Mouse (Mus musculus) right cerebral cortex, adult 18-20 months (tissue): ENCODE results near the gene Wnt8b.
"Not testable (repeated sequence)": the region's sequence is repeated elsewhere in the genome, so short reads cannot be mapped to it uniquely, and the experiment has no call there.

ENCODE experiments used
- DNase-seq: peaks from one replicate; pipeline ENCODE4 v3.0.0; 2022; ENCODE audit warnings: mixed read lengths

Wnt8b gene

DNA sequence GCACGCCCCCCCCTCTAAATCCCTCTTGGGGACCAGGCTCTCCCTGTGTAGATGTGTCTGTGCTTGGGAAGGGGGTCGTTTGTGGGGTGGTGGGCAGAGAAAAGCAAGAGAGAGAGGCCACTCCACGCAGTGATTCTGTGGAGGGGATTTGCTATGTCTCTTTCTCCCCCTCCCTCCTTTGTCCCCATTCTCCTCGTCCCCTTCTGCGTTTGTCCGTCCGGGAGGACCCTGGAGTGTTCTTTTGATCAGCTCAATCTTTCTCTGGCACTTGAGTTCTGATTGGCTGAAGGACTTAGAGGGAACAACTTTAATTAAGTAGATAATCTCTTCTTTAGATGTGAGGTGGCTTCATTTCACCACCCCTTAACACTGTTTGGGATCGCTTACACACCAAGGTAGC lies at the start of gene Wnt8b:
Gene Wnt8b, plus strand, starts transcription at position 345 of the 400 bp plus-strand sequence.
- no peak for DNase-seq

DNA sequence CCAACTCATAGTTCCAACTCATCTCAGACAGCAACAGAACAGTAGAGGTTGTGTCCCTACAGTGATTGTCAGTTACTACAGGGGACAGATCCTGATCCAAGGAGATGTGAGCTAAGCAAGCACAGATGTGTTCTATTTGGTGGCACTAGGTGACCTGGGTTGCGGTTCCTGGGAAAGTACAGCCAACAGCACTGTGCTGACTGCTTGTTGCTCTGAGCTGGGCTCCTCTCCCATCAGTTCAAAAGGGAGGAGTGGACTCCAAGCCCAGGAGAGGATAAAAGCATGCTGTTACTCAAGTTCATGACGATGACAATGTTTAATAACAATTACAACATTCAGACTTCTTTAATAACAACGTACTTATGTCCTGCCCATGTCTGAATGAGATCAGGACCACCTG lies 47.5 kb upstream of the Wnt8b start:
- no peak for DNase-seq

DNA sequence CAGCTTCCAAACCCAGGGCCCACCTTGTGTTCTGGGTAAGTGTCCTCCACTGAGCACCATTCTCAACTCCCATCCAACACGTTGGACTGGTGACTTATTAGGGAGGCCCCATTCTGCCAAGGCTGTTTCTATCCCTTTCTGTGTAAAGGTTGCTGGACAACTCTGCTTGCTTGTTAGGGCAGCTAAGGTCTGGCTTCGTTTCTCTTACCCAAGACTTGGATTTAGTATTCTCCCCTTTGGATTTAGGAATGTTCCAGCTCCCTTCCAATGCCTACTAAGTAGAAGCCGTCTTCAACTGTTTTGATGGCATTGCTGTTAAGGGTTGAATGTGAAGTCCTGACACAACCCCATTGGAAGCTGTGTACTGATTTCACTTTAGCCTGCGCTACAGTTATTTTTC lies 45.3 kb upstream of the Wnt8b start:
- DNase-seq = no peak

DNA sequence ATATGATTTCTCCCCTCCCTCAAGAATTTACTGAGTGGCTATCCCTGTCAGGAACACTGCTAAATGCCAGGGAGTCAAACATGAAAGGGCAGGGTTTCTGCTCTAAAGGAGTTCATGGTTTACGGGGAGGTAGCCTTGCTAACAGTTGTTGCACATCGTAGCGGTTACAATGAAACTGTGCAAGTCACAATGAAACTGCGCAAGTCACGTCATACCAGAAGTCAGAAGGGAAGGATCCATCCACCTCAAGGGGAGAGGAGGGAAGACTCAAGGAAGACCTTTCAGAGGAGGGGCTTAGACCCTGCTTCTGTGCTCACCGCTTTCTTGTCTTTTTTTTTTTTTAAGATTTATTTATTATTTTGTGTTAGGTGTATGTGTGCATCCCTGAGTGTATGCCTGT lies 38.4 kb upstream of the Wnt8b start:
- DNase-seq = no peak

DNA sequence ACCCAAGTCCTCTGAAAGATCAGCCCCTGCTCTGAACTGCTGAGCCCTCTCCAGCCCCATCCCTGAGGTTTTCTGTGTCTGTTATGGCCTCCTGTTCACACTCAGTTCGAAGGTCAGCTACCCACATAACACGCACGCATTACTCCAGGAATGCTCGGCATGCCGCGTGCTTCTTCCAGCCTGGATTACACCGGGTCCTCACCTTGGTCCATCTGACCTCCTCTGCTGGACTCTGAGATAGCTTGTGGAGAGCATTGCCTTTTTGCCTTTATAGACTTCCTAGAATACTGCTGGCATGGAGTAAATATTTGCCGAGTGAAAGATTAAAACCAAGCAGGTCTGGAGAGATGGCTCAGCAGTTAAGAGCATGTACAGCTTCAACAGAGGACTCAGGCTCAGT lies 37.9 kb upstream of the Wnt8b start:
- DNase-seq = no peak

DNA sequence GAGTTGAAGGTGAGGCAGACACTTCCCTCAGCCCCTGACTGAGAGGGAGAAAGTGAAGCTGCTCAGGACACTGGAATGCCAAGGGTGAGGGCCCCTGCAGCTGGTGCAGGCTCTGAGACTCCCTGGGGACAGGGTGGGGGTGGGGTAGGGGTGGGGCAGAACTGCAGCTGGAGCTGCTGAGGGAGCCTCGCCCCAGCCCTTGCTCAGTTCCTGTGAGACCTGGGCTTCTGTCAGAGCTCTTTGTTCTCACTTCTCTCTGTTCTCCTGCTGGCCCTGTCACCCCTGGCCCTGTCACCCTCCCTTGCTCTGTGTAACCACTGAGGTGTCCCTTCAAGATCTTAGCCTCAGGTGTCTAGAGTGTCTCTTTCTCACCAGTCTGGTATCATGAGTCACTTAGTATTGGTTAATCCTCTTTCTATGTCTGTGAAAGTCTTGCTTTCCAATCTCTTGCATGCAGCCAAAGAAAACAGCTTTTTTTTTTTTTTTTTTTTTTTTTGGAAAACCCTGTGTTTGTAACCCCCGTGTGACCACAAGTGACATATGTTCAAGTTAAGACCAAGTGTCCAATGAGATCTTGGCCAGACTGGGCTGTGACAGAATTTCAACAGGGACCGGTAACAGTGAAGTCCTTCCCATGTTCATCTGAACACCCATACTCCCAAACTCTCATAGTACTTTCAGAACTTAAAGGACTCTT lies 35.8 kb upstream of the Wnt8b start:
- no peak for DNase-seq

DNA sequence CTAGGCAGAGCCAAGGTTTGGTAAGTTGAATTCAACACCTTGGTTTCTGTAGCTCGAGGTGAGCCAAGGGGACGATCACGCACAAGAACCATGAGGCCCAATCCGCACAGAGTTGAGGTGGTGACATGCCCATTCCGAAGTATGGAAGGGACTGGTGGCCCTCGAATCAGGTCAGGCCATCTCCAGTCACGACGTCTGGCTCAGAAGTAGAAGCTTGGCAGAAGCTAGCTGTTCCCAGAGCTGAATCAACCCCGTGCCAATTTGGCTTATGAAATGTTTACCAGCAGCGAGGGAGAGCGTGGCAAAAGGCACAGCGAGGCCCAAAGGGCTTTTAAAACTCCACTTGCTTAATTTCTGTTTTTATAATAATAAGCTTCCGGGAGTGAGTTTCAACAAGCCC lies 34.6 kb upstream of the Wnt8b start:
- peak; percentile 10 for DNase-seq

DNA sequence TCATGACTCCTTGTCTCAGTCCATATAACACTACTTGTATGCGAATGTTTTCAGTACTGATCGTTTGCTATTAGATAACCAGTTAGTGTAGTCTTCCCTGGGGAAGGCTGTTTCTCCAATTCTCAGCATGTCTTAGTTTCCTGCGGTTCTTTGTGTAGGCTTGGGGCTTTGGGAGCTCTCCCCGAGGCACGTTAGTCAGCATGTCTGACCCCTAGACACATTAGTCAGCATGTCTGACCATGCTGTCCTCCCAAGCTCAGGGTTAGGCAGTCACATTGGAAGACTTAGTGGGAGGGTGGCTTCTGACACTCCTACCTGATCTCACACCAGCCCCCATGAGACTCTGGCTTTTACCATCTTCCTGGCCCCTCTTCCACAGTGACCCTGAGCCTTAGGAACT lies 32.8 kb upstream of the Wnt8b start:
- no peak for DNase-seq

DNA sequence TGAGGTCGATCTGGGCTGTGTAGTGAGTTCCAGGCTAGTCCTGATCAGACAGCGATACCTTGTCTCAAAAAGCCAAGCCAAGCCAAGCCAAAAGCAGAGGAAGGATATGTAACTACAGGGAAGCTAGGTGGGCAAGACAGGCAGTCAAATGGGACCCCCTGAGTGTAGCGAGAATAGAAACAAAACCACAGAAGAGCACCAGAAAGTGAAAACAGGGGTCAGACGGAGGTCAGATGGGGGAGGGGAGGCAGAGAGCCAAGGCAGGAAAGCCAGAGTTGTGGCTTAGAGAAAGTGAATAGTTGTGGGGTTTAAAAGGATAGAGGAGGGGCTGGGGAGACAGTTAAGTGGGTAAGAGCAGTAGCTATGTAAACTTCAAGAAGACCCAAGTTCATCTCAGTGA lies 31.8 kb upstream of the Wnt8b start:
- no peak for DNase-seq

DNA sequence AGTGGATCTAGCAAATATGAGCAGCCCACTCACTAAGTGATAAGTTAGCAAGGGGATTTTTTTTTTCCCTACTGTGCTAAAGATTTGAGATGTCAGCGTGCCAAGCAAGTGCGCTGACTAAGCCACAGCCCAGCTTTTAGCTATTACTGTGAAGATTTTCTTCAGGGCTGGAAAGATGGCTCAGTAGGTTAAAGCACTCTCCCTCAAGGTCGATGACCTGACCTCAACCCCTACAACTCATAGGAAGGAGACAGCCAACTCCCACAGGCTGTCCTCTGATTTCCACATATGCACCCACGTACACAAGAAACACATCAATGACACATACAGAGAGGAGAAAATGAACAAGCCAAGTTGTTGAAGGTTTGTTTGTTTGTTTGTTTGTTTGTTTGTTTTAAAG lies 31.1 kb upstream of the Wnt8b start:
- no peak for DNase-seq

DNA sequence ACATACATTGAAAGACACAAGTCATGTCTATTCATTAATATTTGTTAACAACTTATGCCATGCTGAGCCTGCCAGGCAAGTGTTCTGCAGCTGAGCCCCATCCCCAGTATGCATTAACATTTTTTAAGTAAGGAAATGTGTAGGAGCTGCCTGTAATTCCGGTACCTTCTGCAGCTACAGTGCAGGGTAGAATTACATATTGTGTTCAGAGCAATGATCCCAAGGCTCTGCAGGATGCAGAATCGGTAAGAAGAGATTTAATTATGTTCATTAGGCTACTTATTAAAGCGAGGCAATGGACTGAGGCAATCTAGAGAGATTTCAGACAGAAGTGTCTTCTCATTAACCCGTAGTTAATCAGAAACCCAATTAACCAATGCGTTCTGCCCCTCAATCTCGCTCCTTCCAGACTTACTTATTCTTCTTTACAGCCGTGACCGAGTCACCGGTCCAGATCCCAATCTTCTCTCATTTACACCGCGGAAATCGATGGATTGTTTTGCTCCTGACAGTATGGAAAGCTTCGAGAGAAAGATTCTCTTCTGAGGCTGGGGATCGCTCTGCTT lies 27.2 kb upstream of the Wnt8b start:
- not testable (repeated sequence) for DNase-seq

DNA sequence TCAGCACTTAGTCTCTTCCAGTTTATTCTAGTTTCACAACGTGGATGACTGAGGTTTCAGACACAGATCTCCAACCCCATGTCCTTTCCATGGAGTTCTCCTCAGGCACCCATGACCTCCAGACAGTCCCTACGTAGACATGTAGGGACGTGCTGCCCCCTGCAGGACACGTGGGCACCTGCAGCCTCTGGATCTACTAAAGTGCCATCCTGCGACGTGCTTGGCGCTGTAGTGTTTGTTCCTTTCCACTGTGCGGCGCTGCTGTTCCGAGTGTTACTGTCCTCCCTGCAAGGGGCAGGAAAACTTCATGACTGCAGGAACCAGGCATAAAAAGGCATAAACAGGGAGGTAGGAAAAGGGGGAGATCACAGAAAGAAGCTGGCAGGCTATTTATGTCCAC lies 19.1 kb upstream of the Wnt8b start:
- peak; percentile 48 for DNase-seq

DNA sequence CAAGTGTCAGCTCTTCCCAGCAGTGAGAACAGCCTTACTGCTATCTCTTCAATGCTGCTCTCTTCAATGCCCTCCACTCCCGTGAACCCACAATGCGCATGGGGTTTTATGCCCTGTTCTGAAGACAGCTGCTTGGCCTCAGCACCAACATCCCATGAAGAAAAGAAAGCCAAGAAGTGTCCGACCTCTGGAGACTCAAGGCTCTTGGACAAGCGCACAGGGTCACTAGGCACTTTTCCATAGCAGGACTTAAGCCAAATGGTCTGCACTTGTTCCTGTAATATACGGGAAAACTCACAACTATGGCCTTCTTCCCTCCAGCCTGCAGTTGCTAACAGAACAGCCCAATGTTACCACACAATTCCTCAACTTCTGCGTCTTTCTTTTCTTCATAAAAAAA lies 18.0 kb upstream of the Wnt8b start:
- no peak for DNase-seq

DNA sequence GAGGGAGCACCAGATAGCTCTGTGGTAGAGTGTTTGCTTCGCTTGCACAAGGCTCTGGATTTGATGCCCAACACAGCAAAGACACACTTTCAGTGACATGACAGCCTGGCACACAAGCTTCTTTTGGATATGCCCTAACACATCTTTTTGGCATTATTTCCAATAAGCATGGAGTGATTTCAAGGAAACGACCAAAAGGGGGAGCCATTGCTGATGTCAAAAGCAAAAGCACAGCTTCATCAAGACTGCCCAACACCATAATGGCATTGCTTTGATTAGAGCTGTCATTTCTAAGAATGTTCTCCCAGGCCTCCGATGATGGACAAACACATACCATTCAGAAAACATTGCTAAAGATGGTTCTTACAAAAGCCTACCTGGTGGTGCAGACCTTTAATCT lies 16.7 kb upstream of the Wnt8b start:
- no peak for DNase-seq

DNA sequence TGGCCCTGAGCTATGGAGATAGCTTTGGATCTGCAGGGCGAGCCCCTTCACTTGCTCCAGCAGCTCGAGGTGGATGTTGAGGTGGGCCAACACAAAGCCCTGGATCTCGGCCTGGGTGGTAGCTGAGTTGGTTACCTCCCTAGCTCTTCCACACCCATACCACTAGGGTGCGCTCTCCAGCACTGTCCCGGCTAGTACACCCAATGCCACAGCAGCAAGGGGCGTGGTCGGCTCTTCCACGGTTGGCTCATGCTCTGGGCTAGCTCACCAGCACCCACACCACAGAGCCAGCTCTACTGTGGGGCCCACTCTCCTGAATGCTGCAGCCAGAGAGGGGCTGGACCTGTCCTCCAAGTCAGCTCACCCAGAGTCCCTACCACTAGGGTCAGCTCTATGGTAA lies 6.0 kb upstream of the Wnt8b start:
- DNase-seq = no peak

DNA sequence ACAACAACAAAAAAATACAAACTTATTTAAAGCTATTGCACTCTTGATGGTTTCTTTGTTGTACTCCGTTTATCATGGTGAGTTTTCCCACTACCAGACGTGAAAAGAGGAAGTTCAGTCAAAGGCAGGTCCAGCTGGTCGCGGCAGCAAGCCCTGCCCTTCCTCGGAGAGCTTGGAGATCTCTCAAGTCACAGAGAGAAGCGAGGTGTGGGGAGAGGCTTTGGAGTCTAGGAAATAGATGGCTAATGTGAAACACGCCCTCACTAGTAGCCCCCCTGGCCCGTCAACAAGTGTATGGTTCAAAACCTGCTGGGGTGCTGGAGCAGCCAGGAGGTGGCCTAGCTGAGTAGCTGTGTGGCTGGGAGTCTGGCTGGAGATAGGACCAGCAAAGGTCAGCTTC lies 3.2 kb downstream of the Wnt8b start:
- no peak for DNase-seq

DNA sequence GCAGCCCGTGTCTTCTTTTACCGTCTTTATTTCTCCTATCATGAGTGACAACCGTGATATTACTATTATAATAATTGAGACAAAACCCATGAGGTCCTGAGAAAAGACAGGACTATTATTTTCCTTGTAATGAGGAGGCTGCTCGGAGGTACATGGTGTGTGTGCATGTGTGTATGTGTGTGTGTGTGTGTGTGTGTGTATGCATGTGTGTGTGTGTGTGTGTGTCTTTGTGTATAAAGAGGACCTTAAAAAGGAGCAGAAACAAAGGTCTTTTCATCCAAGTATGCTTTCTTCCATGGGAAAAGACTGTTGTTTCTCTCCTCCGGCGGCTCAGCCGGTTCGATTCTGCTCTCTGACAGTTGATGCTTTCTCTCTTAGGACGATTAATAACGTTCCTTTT lies 3.7 kb downstream of the Wnt8b start:
- DNase-seq = no peak

DNA sequence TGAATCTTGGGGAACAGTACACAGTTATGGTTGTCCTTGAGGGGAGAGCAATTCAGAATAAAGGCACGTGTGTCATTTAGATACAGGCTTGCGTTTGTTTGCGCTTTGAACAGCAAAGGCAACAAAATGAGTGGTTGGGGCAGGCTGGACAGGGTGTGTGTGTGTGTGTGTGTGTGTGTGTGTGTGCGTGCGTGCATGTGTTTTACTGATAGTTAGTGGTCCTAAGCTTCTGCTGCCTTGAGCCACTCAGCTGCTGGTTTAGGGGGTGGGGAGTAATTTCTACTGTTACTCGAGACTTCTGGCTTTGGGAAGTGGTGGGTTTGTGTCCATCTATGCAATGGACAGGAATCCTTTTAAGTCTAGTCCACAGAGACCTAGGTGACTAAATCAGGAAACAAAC lies 5.7 kb downstream of the Wnt8b start:
- DNase-seq = no peak

DNA sequence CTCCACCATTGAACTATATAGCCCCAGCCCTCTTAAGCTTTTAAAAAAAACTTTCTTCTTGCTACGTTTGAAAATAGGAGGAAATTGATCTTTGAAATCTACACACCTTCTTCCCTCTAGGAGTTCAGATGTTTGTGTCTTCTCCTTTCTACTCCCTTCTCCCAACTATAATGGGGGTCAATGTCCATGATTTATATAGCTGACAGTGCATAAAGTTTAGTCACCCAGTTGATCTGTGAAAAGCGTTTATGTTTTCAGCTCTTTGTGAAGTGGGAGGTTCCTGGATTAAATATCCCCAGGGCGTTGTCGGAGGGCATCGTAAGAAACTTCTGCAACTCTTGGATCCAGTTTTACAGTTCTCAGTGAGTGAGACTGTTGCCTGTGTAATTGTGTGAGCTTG lies 7.0 kb downstream of the Wnt8b start:
- DNase-seq = no peak

DNA sequence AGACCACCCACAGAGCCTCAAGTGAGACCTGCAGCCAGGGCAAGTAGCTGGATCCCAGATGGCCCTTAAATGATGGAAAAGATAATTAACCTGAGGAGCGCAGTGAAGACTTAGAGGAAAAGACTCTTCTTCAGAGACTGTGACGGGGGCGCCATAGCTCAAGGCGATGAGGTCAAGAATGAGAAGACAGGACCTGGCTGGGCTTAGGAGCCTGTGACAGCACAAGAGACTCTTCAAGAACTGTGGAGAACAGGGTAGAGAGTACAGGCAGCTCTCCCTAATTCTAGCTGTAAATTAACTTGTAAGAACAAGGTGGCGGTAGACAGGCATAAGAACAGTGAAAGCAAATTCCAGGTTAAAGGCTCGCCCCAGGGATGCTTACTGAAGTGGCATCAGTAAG lies 8.7 kb downstream of the Wnt8b start:
- no peak for DNase-seq

DNA sequence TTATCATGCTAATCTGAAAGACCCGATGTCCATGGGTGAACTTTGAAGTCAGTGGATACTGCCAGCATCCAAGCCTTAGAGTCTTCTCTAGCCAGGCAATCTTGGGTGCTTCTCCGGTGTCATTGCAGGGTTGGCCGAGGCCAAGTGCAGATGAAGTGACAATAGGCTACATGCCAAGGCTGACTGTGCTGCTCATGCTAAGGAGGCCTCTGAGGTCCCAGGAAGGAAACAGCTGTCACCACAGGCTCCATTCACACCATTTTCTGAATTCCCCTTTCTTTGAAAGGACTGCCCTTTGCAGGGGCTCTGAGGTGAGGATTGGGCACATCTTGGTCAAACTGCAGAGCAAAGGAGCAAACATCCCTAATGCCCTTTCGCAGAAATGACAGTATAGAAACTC lies 9.5 kb downstream of the Wnt8b start:
- no peak for DNase-seq

DNA sequence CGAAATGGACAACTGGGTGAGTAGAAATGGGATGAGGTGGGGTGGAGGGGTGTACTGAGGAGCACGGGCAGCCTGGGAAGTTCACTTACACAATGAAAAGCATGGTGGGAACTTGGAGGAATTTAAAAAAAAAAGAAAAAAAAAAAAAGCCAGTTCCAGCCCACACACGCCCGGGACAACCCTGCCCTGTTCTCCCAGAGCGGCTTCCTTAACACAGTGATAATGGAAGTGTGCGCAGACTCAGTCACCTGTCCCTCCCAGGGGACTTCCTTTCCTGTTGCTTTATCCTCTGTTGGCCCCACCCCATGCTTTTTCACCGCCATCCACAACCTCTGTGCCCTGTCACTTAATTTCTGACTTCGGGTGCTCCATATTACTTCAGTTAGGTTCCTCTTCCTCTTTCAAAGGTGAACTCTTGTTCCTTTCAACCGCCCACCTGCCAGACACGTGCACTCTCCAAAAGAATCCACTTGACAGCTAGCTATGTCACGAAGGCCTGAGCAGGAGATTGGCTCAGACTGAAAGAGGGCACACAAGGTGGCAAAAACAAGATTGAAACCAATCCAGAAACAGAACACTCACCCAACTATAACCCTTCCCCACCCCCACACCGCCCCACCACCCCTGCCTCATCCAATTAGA lies 17.4 kb downstream of the Wnt8b start:
- no peak for DNase-seq

DNA sequence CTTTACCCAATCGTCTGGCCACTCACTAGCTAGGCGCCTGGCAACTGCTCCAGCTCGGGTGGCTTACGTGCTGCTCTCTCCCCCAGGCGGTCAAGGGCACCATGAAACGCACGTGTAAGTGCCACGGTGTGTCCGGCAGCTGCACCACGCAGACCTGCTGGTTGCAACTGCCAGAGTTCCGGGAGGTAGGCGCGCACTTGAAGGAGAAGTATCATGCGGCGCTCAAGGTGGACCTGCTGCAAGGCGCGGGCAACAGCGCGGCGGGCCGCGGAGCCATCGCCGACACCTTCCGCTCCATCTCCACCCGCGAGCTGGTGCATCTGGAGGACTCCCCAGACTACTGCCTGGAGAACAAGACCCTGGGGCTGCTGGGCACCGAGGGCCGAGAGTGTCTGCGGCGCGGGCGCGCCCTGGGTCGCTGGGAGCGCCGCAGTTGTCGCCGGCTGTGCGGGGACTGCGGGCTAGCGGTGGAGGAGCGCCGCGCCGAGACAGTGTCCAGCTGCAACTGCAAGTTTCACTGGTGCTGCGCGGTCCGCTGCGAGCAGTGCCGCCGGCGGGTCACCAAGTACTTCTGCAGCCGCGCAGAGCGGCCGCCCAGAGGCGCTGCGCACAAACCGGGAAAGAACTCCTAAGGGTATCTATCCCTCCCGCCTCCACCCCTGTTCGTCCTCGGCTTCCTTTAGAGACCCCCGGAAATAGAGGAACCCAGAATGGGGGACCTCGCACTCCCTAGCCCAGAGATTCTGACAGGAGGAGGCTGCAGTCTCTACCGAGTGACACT lies 18.4 kb downstream of the Wnt8b start:
- DNase-seq = no peak

DNA sequence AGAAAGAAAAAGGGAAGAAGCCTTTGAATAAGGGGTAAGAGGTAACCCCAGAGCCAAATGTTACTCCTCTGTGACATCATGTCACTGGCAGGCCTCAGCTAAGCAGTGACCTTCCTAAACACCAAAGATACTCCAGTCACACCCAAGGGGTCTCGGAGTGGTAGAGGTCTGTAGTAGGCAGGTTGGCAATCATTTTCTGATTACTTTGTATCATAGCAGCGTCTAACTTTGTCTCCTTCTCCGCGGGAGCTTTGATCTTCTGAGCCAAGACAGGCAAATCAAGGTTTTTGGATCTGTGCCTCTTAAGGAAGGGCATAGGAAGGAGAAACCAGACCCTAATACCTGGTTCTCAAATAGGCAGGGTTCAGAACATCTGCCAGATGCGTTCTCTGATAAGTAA lies 19.3 kb downstream of the Wnt8b start:
- DNase-seq = no peak
